Mouse (Mus musculus) gastrocnemius, postnatal 36 days (tissue): Measurements from ENCODE around the gene Sf1. TPM values are rescaled to one million over a fixed set of nuclear protein-coding genes. Genes with fewer than 3 reads are reported as not detected.

Experiments
- DNase-seq, 2 experiments: peaks; one replicate each; pipeline ENCODE4 v3.0.0; 2022
- intact Hi-C: fragments of 180-260 bp; cut with DNase I; formaldehyde crosslinking; loops from one replicate; pipeline ENCODE4 v1.15.1; 2025
- microRNA-seq, 2 experiments: library from miRNA; unstranded; fragments of <30 nt; microRNA quantifications; one replicate each; pipeline ENCODE4 v1.2.0; 2021
- total RNA-seq, 2 experiments: library from RNA; stranded (reverse); gene quantifications; 2 replicates each; pipeline ENCODE4 v1.2.3; 2021

Gene Sf1
- total RNA-seq, 2 experiments from 2014 or later, result 75.8 to 84.5 TPM

DNA sequence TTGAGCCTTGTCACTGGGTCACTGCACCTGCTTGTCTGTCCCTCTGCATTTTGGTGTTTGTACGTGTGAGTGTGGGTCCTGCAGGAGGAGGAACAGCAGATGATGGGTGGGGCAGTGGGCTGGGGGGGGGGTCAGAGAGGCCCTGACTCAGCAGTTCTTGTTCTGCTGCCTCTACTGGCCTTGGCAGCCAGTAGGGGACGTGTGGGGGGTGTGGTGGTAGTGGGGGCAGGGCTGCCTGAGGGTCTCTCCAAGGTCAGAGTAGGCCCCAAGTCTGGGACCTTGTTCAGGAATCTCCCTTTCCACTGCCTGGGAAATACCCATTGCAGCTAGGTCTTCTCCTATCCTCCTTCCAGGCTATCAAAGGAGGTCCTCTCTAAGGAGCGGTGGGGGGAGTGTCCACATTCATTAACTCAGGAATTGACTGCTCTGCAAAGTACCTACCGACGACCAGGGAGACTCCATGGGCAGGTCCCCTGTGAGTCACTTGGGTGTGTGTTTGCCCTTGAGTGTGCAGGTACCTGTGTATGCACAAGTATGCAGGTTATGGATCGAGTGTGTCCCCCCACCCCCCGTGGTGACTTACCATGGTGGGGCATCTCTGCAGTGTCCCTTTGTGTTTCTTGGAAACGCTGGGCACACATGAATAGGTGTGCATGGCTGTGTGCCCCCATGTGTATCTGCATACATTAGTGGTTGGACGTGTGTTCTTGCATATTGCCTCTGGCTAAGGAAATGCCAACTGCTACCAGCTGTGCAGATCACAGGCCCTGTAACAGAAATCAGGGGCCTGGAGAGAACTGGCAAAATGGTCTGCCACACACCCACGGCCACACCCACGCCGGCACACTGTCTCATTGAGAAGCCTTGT, 53.6 kb downstream of the Sf1 start:
- DNase-seq, result no peak
- intact Hi-C loops, result loop anchor here (5.0 kb wide), 1 partner anchor 160 kb away; no protein-coding TSS in a partner anchor

DNA sequence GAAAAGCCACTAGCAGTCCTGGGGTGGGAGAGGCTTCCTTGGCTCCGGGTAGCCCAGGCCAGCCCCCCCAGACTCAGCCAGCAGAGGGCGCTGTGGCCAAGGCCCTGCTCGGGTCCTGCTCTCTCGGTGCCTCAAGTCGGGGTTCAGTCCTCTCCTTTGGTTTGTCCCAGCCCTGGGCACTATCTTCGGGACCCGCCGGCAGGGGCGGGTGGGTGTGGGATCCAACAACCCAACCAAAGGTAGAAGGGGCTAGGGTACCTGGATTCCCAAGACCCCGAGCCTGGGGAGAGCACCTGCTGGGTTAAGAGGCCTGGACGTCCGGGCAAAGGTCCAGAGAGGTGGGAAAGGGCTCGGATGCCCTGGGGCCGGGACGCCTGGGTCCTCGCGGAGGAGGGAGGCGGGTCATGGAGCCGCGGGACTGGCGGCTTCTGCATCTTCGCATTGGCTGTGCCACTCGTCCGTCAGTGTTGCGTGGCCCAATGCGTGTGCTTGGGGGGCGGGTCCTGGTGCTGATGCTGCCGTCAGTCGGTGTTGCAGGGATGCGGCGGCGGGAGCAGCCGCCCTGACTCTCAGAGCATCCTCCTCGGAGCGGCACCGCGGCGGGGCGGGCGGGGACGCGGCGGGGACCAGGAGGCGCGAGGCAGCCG, 54.9 kb downstream of the Sf1 start, which contains the start of gene Nrxn2:
TSS of gene Nrxn2 (plus strand) at position 499 of the 647 bp plus-strand sequence.
- peak; percentile 80 to 82 for DNase-seq
- intact Hi-C loops, result loop anchor here (2.0 to 5.0 kb wide), 2 partner anchors 34 to 159 kb away; no protein-coding TSS in a partner anchor

DNA sequence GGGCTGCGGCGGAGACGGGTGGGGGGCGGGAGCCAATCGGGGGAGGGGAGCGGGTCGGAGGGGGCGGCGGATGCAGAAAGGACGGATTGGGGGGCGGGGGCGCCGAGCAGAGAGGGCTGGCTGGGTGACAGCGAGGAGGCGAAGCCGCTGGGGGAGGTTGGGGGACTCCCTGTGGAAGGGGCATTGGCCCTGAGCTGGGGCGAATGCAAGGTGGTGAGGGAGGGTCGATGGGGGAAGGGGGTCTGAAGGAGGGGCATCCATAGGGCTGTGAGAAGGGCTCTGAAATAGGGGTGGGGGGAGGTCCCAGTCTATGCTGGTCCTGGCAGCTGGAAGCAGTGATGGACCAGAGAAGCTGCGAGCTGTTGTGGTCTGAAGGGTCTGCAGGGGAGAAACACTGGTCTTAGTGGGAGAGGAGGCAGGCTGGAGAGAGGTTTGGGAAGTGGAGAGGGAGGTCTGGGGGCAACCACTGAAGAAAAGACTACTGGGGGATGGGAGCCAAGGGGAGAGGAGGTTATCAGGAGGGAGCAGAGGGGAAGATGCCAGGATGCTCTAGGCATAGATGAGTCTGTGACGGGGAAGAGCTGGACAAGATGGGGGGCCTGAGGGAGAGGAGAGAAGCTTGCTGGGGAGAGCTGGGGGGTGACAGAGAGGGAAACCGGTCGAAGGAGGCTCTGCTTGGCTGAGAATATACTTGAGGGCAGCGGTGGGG, 55.6 kb downstream of the Sf1 start:
- no peak for DNase-seq
- intact Hi-C loops, result loop anchor here (2.0 to 5.0 kb wide), 2 partner anchors 34 to 158 kb away; no protein-coding TSS in a partner anchor

DNA sequence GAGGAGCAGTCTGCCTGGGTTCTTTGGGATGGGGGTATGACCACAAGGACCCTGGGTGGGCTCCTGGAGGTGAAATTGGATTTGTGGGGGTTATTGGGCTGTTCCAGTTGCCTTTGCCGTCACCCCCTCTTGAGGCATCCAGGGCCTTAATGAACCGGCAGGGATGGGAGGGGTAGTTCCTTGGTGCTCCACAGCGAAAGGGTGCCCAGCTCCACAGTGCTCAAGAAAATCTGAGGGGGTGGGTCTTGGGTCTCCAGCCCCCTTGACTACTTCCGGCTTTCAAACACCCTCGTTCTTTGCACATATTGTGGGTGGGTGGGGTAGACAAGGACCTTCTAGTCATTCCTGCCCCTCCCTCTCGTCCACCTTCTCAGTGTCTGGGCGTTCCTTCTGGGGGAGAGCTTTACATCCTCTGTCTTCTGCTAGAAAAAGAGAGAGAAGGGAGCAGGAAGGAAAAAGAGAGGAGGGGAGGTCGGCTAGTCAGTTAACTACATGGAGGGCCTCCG, 56.4 kb downstream of the Sf1 start:
- intact Hi-C loops, result loop anchor here (2.0 to 5.0 kb wide), 2 partner anchors 33 to 157 kb away; no protein-coding TSS in a partner anchor
- DNase-seq, result no peak

DNA sequence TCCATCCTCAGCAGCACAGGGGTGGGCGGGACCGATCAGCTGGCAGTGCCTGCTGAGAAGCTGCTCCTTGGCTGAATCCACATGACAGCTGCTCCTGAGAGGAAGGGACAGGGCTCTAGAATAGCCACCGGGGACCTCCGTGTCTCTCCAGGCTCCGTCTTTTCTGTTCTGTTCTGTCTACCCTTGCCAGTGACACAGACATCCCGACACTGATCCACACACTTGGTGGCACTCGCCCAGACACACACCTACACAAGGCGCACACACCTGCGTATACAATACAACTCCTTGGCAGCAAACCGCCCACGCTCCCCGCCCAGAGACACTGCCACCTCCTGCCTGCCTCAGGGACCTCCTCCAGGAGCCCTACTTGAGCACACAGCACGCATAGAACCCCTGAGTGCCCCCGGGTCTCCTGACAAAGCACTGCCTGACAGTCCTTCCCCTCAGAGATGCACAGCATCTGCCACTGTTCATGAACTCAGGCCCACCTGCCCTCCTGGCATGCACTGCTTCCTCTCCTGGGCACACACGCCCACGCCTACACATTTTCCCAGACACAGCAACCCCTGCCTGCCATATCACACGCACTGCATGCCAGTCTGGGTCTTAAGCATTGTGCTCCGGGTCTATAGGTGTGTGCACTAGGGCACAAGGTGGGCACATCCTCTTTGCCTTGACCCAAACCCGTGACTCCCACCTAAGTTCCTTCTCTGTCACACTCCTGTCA, 57.2 kb downstream of the Sf1 start:
- intact Hi-C loops, result no loop called here
- no peak for DNase-seq

DNA sequence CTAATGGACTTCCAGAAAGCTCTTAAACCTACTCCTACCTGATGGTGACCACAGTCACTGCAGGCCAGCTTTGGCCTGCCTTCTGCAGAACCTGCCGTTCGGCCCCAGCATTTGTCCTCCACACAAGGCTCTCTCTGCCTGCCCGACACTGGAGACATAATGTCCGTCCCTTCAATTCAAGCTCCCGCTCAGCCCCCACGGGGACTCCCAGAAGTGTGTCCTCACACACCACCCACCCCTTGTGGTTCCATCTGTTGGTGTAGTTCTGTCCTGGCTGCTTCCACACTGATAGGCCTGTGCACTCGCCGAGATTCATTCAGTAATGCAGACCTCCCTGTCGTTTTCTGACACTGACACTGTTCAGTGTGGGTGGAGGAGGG, 57.7 kb downstream of the Sf1 start:
- intact Hi-C loops, result no loop called here
- DNase-seq, result no peak

DNA sequence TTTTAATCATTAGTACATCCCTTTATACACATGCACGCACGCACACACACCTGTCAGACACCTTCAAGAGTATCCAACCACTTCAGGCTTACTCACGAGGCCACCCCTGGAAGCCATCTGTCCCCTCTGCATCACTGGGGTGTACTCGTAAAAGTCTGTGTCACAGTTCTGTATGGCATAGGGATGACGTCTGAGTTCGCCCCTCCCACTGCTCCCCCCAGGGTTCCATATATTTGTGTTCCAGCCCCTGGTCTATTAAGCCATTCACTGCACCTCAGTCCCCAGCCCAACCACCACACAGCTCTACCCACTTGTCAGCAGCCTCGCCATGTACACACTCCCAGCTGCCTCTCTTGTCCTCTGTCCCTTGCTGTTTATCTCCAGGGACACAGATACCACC, 58.5 kb downstream of the Sf1 start:
- DNase-seq, result no peak
- intact Hi-C loops, result no loop called here

DNA sequence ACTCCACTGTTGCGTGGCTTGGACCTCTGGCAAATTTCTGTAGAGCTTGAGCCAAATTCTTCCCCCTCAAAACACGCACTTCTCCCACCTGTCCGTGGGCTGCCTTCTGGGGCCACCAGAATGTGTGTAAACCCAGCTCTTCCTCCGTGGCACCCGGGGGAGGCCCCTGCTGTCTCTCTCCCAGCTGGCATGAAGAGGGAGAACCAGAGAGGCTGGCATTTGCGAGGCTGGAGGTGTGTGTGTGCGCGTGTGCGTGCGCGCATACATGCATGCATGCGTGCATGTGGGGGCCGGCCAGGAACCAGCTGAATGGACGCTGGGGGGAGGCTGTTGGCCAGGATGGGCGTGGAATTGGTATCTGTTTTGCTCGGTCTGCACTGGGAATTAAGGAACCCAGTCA, 59.8 kb downstream of the Sf1 start:
- no peak for DNase-seq
- intact Hi-C loops, result no loop called here

DNA sequence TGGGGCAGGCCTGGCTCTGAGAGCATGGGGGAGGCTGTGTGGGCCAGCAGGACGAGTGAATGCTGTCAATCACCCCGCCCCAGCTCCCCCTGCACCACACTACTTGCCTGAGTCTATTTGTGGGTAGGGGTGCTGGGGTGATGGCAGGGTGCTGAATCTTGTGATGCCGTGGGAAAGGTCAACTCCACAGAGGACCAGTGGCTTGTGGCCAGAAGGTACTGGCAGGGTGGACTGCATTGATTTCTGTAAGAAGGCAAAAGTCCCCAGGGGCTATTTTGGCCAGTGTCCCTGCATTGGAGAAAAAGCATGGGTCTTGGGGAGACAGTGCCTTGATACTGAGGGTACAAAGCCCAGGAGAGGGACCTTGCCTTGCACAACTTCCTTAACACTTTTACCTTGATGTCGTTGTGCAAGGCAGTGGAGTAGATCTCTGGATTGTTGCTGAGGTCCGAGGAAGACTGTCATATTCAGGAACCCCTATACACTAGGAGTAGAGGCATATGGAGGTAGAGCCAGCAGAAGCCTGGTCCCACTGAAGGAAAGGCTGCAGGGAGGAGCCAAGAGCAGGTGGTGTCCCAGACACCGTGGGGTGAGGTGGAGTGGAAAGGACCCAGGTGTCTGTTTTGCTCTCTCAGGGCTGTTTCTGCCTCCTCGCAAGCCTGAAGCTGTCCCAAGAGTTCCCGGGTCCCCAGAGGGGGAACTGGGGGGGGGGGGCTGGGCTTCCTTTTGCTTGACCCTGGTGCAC, 60.8 kb downstream of the Sf1 start:
- intact Hi-C loops, result no loop called here
- no peak for DNase-seq

DNA sequence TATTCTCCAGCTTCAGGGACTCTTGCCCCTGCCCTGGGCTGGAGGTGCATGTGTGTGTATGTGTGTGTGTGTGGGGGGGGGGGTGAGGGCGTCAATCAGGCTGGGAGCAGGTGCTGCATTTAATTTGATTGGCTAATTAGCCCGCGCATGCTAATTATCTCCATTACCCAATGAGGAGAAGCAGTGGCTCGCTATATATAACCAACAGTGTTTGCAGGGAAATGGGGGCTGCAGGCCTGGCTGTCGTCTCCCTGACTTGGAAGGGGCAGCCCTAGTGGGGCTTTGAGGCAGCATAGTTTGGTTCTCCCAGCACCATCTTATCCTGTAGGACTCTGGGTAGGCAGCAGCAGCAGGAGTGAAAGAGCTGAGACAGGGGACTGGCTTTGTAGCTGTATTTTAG, 62.1 kb downstream of the Sf1 start:
- intact Hi-C loops, result no loop called here
- DNase-seq, result no peak

DNA sequence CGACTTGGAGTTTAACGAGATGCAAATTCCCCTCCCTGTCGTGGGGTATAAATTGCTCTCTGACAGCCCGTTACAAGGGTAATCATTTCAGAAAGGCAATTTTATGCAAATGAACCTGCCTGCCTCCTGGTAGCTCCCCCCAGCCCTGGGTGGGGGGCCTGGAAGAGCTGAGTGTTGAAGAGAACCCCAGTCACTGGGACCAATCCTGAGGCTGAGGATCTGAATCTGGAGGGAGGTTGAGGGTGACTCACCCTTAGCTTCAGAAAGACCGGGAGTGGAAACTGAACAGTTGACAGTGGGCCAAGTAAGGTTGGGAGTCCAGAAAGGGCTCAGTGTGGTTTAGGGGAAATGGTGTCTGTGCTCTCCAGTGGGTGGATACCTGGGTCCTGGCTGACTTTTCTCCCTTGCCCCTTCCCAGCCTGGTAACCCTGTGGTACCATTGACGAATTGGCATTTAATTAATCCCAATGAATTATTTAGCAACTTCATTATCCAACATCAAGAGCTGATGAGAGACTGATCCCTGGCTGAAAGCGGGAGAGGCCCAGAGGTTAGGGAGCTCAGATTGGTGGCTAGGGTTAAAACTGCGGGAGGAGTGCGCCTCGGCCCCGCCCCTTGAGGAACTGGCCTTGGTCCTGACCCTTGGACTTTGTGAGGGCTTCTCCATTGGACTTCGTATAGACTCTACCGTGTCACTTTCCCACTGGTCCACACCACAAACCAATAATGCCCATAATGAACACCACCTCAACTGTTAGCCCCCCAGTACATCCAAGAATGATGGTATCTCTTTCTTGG, 63.4 kb downstream of the Sf1 start:
- DNase-seq, result no peak
- intact Hi-C loops, result no loop called here

Small RNAs within 50 kb of the gene (microRNA-seq; reads per million reads assigned to microRNA genes)
- gene Mir6989, result 0 reads per million in 2 experiments

Other genes starting within 250 kb of the Sf1 start
- gene Sac3d1, start 245.0 kb upstream of the Sf1 start, total RNA-seq, result 1 to 10 TPM; 8.7 to 9.8 TPM
- 10 to 100 TPM in 1 of 2 experiments, 1 to 10 TPM in 1; 8.6 to 10.6 TPM for gene Snx15, start 235.4 kb upstream of the Sf1 start, total RNA-seq
- under 1 TPM; 0.17 to 0.26 TPM for gene Batf2, start 222.7 kb upstream of the Sf1 start, total RNA-seq
- 10 to 100 TPM; 51.8 to 62.6 TPM for gene Arl2, start 222.1 kb upstream of the Sf1 start, total RNA-seq
- not detected for gene Majin, start 179.3 kb upstream of the Sf1 start, total RNA-seq
- gene Gpha2, start 137.3 kb upstream of the Sf1 start, total RNA-seq, result not detected
- 10 to 100 TPM; 32.2 to 34.6 TPM for gene Ppp2r5b, start 127.8 kb upstream of the Sf1 start, total RNA-seq
- 10 to 100 TPM; 16.5 to 18.0 TPM for gene Atg2a, start 122.0 kb upstream of the Sf1 start, total RNA-seq
- 10 to 100 TPM; 23.5 to 36.0 TPM for gene Ehd1, start 87.0 kb upstream of the Sf1 start, total RNA-seq
- gene Cdc42bpg, start 57.2 kb upstream of the Sf1 start, total RNA-seq, result 1 to 10 TPM; 4.3 to 5.2 TPM
- gene Men1, start 28.7 kb upstream of the Sf1 start, total RNA-seq, result 1 to 10 TPM; 6.2 to 7.0 TPM
- gene Map4k2, start 22.6 kb upstream of the Sf1 start, total RNA-seq, result 10 to 100 TPM; 10.4 to 12.6 TPM
- gene Pygm, start 20.7 kb downstream of the Sf1 start, total RNA-seq, result 1,000 to 10,000 TPM; 7,725 to 8,373 TPM
- gene Rasgrp2, start 35.6 kb downstream of the Sf1 start, total RNA-seq, result 10 to 100 TPM; 11.6 to 25.4 TPM
- gene Nrxn2, start 55.0 kb downstream of the Sf1 start, total RNA-seq, result 1 to 10 TPM; 1.4 to 1.7 TPM
- gene Slc22a12, start 179.3 kb downstream of the Sf1 start, total RNA-seq, result not detected